Mouse (Mus musculus): ENCODE results near the gene Hebp2. TPM values are rescaled to one million over a fixed set of nuclear protein-coding genes. Genes with fewer than 3 reads are reported as not detected.
"Not testable (repeated sequence)": the region's sequence is repeated elsewhere in the genome, so short reads cannot be mapped to it uniquely, and the experiment has no call there.

The Hebp2 gene
- polyA plus RNA-seq (2012; rRNA removed) = 3.2 and 3.7 TPM in 2 replicates

- peak in 1 of 2 experiments; percentile 74 for DNase-seq (ENCODE audit: extremely low spot score in 1 of 2, low spot score in 1 of 2)
Observed at GRCm38 (mm10) chr10:18545813-18546235, at the start of gene Hebp2. Hebp2 (minus strand) TSS chr10:18546076.

- no peak for DNase-seq (ENCODE audit: extremely low spot score in 1 of 2, low spot score in 1 of 2)
Observed at GRCm38 (mm10) chr10:18589455-18589854, 43.6 kb upstream of the Hebp2 start.

DNA sequence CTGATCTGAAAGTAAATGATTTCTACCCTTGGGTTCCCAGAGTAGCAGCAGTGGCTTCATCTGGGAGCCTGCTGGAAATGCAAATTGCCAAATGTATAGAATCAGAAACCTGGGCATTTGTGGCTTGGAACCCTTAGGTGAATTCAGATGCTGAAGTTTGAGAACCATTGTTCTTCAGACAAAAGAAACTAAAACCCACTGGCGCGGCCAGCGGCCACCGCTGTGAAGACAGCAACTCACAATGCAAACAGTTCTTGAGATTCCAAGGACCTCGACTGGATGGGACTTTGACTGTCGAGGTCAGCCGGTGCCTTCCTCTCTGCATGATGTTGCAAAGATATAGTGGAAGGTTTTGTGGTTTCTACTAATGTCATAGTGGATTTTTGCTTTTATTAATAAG is 38.3 kb upstream of the Hebp2 start:
- no peak for DNase-seq (ENCODE audit: extremely low spot score in 1 of 2, low spot score in 1 of 2)

DNA sequence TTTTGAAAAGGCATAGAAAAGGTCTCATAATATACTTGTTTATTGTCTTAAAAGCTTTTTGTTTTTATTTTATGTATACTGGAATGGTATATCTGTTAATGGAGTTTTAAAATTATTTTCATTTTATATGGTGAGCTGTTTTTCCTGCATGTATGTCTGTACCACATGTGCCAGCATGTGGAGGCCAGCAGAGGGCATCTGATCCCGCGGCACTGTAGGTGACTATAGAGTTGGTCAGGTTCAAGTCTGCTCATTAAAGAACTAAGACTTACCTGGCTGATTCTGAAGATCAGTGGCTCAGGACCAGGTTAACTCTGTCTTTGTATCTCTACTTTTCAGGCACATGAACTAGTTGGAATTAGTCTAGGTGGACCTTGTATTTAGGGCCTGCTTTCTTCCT is 26.7 kb upstream of the Hebp2 start:
- DNase-seq (ENCODE audit: extremely low spot score in 1 of 2, low spot score in 1 of 2) = no peak

DNA sequence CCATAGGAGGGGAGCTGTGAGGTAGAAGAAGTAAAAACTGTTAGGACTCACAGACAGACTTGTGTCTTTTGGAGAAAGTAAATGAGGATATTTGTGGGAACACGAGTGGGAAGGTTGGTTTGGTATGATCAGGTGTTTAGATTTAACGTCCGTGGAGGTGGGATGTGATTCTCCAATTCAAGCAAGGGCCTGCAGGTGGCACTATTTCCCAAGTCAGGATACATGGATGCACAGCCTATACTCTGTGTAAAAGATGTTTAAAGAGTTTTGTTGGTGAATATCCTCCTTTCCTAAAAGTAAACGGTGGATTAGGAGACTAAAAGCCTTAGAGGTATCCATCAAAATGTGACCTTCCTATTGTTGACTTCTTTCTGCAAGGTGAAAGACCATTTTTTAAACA is 17.1 kb upstream of the Hebp2 start:
- peak; percentile 20 to 86 for DNase-seq (ENCODE audit: extremely low spot score in 1 of 2, low spot score in 1 of 2)

GRCm38 (mm10) chr10:18561445-18561844 is 15.6 kb upstream of the Hebp2 start:
- DNase-seq (ENCODE audit: extremely low spot score in 1 of 2, low spot score in 1 of 2) = no peak

GRCm38 (mm10) chr10:18559076-18559475 is 13.2 kb upstream of the Hebp2 start:
- DNase-seq (ENCODE audit: extremely low spot score in 1 of 2, low spot score in 1 of 2) = not testable (repeated sequence)

- no peak for DNase-seq (ENCODE audit: extremely low spot score in 1 of 2, low spot score in 1 of 2)
Observed at GRCm38 (mm10) chr10:18549321-18550216, 3.7 kb upstream of the Hebp2 start.

- no peak for DNase-seq (ENCODE audit: extremely low spot score in 1 of 2, low spot score in 1 of 2)
Observed at GRCm38 (mm10) chr10:18547381-18547780, 1.5 kb upstream of the Hebp2 start.

DNA sequence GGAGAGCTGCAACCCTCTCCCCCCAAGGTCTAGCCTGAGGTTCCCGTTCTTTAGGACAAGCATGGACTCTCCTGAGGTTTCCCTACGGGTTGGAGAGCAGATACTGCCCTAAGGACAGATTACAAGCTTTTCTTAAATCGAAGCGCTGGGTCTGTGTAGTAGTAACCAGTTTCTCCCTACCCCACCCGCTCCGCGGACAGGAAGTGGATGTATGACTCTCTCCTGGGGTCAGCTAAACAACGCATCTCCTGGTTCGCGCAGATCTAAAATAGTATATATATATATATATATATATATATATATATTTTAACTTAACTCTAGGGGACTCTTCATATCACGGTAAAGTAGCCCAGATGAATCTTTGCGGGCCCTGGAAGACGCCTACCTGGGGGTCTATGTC is 567 bp downstream of the Hebp2 start:
- DNase-seq (ENCODE audit: extremely low spot score in 1 of 2, low spot score in 1 of 2) = no peak

DNA sequence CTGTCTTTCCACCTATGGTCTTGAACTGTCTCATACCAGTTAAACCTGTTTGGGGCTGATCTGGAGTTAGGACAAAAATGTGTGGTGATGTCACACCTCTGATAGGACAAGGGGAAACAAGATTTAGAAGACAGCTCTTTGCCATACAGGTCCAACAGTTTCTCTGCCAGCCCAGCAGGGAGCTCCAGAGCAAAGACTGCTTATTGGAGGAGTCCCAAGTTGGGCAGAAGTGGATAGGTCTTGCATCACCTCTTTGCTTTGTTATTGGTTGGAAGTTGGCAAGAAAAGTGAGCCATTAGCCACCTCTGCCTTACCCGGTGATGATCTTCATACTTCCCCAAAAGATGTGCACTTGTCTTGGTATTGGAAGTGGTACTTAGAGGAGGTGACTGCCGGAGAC is 9.0 kb downstream of the Hebp2 start:
- DNase-seq (ENCODE audit: extremely low spot score in 1 of 2, low spot score in 1 of 2) = no peak

- no peak for DNase-seq (ENCODE audit: extremely low spot score in 1 of 2, low spot score in 1 of 2)
Observed at GRCm38 (mm10) chr10:18532293-18532692, 13.6 kb downstream of the Hebp2 start.

DNA sequence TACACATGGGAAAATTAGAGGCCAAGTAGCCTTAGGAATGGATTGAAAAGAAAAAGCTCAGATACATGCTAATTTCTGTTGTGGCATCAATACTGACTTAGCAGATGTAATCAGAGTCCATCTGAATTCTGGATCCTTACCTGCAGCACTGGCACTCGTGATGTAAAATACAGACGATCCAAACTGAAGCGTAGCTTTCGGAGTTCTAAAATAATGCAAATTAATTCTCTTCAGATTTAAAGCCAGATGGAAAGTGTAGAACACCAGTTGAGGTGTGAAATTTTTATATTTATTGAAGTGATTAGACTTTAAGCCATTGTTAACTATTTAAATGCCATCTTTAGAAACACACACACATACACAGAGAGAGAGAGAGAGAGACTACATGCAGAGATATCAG is 15.7 kb downstream of the Hebp2 start:
- no peak for DNase-seq (ENCODE audit: extremely low spot score in 1 of 2, low spot score in 1 of 2)

DNA sequence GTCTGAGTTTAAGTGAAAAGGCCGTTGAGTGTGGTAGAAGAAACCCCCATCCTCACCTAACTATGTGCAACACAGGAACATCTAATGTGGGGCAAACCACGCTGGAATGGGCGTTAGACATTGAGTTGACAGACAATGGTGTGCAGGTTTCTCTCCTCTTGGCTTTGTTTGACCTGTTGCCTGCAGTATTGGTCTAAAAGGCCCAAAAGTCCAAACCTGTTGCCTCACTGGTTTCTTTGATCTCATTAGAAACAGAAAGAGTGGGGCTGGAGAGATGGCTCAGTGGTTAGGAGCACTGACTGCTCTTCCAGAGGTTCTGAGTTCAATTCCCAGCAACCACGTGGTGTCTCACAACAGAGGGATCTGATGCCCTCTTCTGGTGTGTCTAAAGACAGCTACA is 16.7 kb downstream of the Hebp2 start:
- no peak for DNase-seq (ENCODE audit: extremely low spot score in 1 of 2, low spot score in 1 of 2)

DNA sequence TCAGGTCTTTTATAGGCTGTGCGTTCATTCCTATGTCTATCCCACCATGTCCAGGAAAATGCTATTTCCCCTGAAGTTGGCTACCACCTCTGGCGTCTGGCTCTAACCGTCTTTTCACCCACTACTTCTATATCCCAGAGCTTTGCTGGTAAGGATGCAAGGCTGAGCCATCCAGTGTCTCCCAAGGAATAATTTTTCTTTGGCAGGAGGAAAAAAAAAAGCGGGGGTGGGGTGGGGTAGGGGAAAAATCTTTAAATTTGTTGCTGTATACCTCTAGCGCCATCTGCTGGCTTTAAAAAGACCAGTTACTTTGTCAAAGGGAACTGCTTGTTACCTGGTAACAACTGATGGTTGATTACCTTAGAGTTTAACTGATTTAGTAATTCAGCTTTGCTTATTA is 17.4 kb downstream of the Hebp2 start:
- DNase-seq (ENCODE audit: extremely low spot score in 1 of 2, low spot score in 1 of 2) = peak in 1 of 2 experiments; percentile 88

DNA sequence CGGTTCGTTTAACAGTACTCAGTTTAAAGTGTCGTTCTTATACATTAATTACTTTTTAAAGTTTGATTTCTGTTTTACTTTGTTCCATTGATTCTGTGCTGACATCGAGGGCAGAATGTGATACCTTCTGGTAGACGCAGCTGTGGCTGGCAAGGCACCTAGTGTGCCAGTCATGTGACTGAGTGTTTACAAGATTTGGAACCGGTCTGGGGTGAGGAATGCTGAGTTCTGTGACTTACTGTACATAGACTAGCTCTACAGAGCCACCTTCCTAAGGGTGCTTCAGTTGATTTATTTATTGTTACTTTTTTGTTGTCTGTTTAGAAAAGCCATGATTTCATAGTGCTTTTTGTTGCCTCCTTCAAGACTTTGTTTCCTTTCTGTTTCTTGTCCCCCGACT is 18.1 kb downstream of the Hebp2 start:
- DNase-seq (ENCODE audit: extremely low spot score in 1 of 2, low spot score in 1 of 2) = no peak

DNA sequence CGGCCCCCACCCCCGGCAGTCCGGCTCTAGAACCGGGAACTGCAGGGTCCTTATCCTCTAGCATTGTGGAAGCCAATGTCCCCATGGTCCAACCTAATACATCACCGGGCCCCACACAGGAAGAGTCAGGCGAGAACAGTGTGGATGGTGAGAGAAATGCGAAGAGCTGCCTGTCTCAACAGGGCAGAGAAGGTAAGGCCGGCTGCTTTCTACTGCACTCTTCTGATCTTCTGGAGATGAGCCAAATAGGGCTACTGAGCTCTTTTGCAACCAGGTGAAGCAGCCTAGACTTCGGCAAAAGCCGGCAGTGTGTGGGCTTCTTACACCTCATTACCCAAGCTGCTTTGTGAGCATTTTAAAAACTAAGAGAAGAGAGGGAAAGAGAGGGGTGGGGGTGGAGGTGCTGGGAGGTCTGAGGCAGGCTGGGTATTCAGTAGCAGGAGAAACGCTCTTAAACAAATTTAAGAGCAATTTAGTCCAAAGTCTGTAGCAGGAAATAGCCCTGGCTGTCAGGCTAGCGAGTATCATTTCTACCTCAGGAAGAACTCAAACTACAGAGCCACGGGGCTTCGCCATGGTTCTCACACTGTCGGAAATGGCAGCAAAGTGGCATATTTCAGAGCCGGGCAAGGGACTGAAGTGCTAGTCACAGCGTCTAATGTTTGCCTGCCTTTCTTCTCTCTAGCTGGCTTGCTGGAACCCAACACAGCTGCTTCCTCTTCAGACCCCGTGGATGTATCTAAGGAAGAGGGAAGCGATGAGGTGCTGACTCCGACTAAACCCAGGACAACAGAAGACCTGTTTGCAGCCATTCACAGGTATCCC is 18.8 kb downstream of the Hebp2 start:
- DNase-seq (ENCODE audit: extremely low spot score in 1 of 2, low spot score in 1 of 2) = peak in 1 of 2 experiments; percentile 50

DNA sequence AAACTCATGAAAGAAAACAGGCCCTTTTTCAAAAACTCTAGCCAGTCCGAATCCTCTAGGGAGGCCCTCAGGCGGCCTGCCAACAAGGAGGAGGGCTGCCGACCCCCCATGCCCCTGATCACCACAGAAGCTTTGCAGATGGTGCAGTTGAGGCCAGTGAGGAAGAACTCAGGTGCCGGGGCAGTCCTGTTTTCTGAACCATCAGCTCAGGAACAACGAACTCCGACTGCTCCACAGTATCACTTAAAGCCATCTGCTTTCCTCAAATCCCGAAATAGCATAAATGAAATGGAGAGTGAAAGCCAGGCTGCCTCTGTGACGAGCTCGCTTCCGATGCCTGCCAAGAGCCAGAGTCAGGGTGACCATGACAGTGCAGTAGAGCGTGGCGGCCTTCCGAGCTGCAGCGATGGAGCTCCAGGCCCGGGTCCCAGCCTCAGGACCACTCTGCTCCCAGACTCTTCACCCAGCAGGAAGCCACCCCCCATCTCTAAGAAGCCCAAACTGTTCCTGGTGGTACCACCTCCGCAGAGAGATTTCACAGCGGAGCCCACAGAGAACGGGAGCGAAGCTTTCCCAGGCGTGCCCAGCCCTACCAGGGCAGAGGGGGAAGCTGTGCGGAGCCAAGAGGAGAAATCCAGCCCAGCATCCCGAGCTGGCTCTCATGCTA is 19.6 kb downstream of the Hebp2 start:
- peak in 1 of 2 experiments; percentile 68 for DNase-seq (ENCODE audit: extremely low spot score in 1 of 2, low spot score in 1 of 2)

DNA sequence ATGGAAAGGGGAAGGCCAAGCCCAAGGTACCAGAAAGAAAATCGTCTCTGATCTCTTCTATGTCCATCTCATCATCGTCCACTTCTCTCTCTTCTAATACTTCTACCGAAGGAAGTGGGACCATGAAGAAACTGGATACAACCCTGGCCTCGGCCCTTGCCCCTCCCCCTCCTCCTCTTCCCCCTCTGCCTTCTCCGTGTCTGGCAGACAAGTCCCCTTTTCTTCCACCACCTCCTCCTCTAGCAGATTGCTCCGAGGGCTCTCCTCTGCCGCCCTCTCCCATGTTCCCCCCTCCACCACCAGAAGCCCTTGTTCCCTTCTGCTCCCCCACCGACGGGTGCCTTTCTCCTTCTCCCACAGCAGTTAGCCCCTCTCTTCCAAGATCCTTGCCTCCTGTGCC is 20.1 kb downstream of the Hebp2 start:
- no peak for DNase-seq (ENCODE audit: extremely low spot score in 1 of 2, low spot score in 1 of 2)

DNA sequence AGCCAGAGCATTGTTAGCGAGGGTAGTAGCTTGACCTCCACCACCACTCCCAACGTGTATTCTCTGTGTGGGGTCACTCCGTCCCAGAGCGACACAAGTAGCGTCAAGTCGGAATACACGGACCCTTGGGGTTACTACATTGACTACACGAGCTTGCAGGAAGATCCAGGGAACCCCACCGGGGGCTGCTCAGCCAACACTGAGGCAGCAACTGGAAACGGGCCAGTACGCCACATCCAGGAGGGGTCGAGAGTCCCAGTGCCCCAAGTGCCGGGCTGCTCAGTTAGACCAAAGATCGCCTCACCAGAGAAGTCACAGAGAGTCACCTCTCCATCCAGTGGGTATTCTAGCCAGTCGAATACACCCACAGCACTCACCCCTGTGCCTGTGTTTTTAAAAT is 20.6 kb downstream of the Hebp2 start:
- no peak for DNase-seq (ENCODE audit: extremely low spot score in 1 of 2, low spot score in 1 of 2)

- DNase-seq (ENCODE audit: extremely low spot score in 1 of 2, low spot score in 1 of 2) = no peak
Observed at GRCm38 (mm10) chr10:18522556-18522955, 23.3 kb downstream of the Hebp2 start.
